Comparison of ENCODE assay signal across 7 mouse cellular contexts in the genomic region with DNA sequence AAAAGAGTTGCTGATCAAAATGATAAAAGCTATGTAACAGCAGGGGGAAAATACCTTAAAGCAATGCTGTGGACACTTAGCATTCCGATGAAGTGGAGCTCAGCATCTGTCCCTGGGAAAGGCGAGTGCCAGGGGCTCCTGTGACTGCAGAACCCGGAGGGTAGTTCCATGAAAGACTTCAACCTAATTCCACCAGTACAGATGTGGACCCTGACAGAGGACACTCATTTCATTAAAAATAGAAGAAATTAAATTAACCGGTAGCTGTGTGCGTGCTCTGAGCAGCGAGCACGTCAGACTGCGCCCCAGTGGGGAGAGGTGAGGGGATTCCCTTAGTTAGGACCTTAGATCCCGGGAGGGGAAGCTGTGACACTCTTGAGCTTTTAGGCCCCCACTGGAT. TPM values are rescaled to one million over a fixed set of nuclear protein-coding genes. Genes with fewer than 3 reads are reported as not detected.
DNase-seq lines count a peak whose midpoint lies in the region; ATAC-seq lines count a peak whose summit lies in the region.

No protein-coding gene starts in this region.

- ATAC-seq in forebrain, embryonic 12.5 days (ENCODE audit: low FRiP score): no peak
- ATAC-seq in liver, embryonic 15.5 days (ENCODE audit: insufficient read depth): no peak
- no peak for ATAC-seq in megakaryocyte progenitor cell, adult 5-6 weeks (replicated peaks; ENCODE audit: poor library complexity)

- no peak overlapping the region for H3K27ac ChIP-seq in forebrain, embryonic 12.5 days
- no peak overlapping the region for H3K27ac ChIP-seq in liver, embryonic 15.5 days (replicated peaks)

- H3K9me3 ChIP-seq in forebrain, embryonic 12.5 days: no peaks in the 10 kb centered on the region
- H3K9me3 ChIP-seq in liver, embryonic 15.5 days (replicated peaks): no peaks in the 10 kb centered on the region

- WGBS in forebrain, embryonic 12.5 days: 2% methylated on average over 9 of the region's 9 CpGs
- WGBS in liver, embryonic 15.5 days (ENCODE audit: insufficient replicate concordance): 7% methylated on average over 9 of the region's 9 CpGs

- peak overlapping the region; percentile 46 for H3K4me3 ChIP-seq in forebrain, embryonic 12.5 days (replicated peaks)
- H3K4me3 ChIP-seq in liver, embryonic 15.5 days (replicated peaks): peak overlapping the region; percentile 25

- DNase-seq in urinary bladder, postnatal 25 days (ENCODE audit: low spot score): peak; percentile 4
- no peak for DNase-seq in urinary bladder, adult 2 months (ENCODE audit: low spot score)
- no peak for DNase-seq in adrenal gland, postnatal 14 days
- no peak for DNase-seq in T-cell, adult 2 months (ENCODE audit: low spot score)

- H3K9ac ChIP-seq in forebrain, embryonic 12.5 days: peak overlapping the region; percentile 47
- H3K9ac ChIP-seq in liver, embryonic 15.5 days: no peak overlapping the region

- H3K4me1 ChIP-seq in forebrain, embryonic 12.5 days: peaks cover 10% of the 10 kb centered on the region
- no peaks in the 10 kb centered on the region for H3K4me1 ChIP-seq in liver, embryonic 15.5 days (replicated peaks)

- no peaks in the 10 kb centered on the region for H3K36me3 ChIP-seq in forebrain, embryonic 12.5 days (replicated peaks)
- no peaks in the 10 kb centered on the region for H3K36me3 ChIP-seq in liver, embryonic 15.5 days (replicated peaks)

- H3K27me3 ChIP-seq in forebrain, embryonic 12.5 days: peaks cover 4% of the 10 kb centered on the region; the same call in 1 of the 2 replicates
- peaks cover 6% of the 10 kb centered on the region for H3K27me3 ChIP-seq in liver, embryonic 15.5 days

- peak overlapping the region; percentile 73 for H3K4me2 ChIP-seq in forebrain, embryonic 12.5 days
- peak overlapping the region; percentile 59 for H3K4me2 ChIP-seq in liver, embryonic 15.5 days

RNA-seq across cellular contexts. Expression of a gene that starts 0.5 kb away (rescaled TPM):
- 5.5 and 5.9 TPM in 2 replicates for polyA plus RNA-seq in urinary bladder, adult 2 months (2012; rRNA removed)
- polyA plus RNA-seq in forebrain, embryonic 12.5 days (2016; fragmentation: Nextera tagmentation; extraction: Ambion mirVana): 0.05 and 0.06 TPM in 2 replicates
- polyA plus RNA-seq in liver, embryonic 15.5 days (2015; fragmentation: Nextera tagmentation; extraction: Ambion mirVana): not detected in 2 replicates
- 1.3 and 5.8 TPM in 2 replicates for total RNA-seq in megakaryocyte progenitor cell, adult 5-6 weeks (2015)
- total RNA-seq in megakaryocyte progenitor cell, adult 5-6 weeks (2017): 2.0 and 2.6 TPM in 2 replicates
- total RNA-seq in adrenal gland, postnatal 14 days (2021): 0.30 and 2.3 TPM in 2 replicates
